Mouse (Mus musculus): ENCODE data around the gene Gm20835. TPM values are rescaled to one million over a fixed set of nuclear protein-coding genes. Genes with fewer than 3 reads are reported as not detected.
"Not testable (repeated sequence)": the region's sequence is repeated elsewhere in the genome, so short reads cannot be mapped to it uniquely, and the experiment has no call there.

Gene Gm20835
- polyA plus RNA-seq (2012; rRNA removed), result not detected in 2 replicates

DNA sequence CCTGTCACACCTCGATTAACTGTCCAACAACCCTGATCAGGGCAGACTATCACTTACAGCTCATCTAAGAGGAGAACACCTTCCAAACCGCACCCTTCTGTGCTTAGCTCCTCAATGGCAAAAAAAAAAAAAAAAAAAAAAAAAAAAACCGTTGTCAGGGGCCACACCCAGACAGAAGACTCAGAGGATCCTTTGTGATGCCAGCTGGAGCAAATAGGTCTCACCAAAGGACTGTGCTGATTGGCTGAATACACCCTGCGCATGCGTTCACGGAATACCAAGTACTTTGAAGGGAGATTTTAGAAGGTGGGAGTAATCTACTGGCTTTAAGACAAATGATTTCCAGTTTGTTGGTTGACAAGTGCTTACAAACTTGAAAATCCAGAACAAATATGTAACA lies at the start of gene Gm20835:
TSS of gene Gm20835 (minus strand) at position 101 of the 400 bp plus-strand sequence.
- DNase-seq (ENCODE audit: low read depth, low spot score), result not testable (repeated sequence)
- no CpG with 5 or more reads among the region's 6 CpGs for WGBS
